Mouse (Mus musculus): ENCODE data around the gene Themis.

GRCm38 (mm10) chr10:28754927-28755326, 86.8 kb downstream of the Themis start:
- TF ChIP-seq POLR2A (IDR thresholded peaks at IDR 0.05; ENCODE audit: low read depth, low read length) (no peak), CTCF (IDR thresholded peaks at IDR 0.05; ENCODE audit: extremely low read depth, insufficient read depth, insufficient read length, insufficient replicate concordance) (no peak)

Data from spleen, adult 2 months (tissue).